Mouse (Mus musculus) lung, postnatal 0 days (tissue): Measurements from ENCODE around the gene Bcl11b.

ENCODE experiments used
- CTCF ChIP-seq: IDR thresholded peaks from 2 replicates; pipeline ENCODE4 v1.5.1; 2016; ENCODE audit warnings: antibody characterized with exemption, mild to moderate bottlenecking
- EP300 ChIP-seq: IDR thresholded peaks from 2 replicates; pipeline ENCODE4 v1.6.1; 2016; ENCODE audit warnings: antibody characterized with exemption, mild to moderate bottlenecking, control low read depth

DNA sequence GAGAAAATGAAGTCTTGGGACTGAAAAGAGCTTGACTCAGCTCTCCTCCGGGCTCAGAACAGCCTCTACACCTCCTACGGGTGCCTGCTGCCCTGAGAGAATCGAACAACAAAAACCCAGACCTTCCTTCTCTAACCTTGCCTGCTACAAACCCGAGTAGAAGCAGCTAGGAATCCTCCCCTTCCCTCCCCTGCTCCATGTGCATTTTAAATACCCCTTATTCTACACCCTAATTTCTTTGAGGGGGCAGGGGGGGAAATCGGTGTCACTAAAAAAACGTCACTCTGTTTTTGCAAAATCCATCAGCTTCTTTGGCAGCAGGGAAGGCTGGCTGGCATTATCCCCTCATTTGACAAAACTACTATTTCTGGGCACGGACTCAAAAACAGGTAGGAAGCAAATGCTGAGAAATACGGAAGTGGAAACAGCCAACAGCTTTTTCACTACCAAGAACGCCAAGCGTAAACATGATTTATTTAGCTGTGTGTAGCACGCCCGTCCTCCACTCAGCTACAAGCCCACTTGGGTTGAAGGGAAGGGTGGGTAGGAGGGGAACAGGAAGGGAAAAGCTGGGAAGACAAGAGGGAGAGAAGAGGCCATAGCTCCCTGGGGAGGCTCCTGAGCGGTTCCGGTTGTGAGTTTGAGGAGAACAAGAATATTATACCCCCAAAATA, 27.4 kb downstream of the Bcl11b start:
- no peak for TF ChIP-seq CTCF
- TF ChIP-seq EP300, result no peak
